Mouse (Mus musculus) lung, adult 2 months (tissue): ENCODE results near the gene Dab2.

Source experiments
- CTCF ChIP-seq: fragments of 200-500 bp; IDR thresholded peaks from 2 replicates; pipeline ENCODE4 v1.5.1; 2011; ENCODE audit warnings: mild to moderate bottlenecking, low read length, control low read depth; ENCODE audit not compliant: insufficient read depth
- POLR2A ChIP-seq: fragments of 200-500 bp; IDR thresholded peaks from 2 replicates; pipeline ENCODE4 v1.6.1; 2011; ENCODE audit warnings: low read depth, mild to moderate bottlenecking, control low read depth, low read length, borderline replicate concordance; ENCODE audit errors: extremely low read depth

- no peak for TF ChIP-seq CTCF
- no peak for TF ChIP-seq POLR2A
Measured at GRCm38 (mm10) chr15:6325443-6325842, 25.9 kb downstream of the Dab2 start.
